Mouse (Mus musculus) neural tube, embryonic 13.5 days (tissue): Measurements from ENCODE around the gene Sugct. TPM values are rescaled to one million over a fixed set of nuclear protein-coding genes. Genes with fewer than 3 reads are reported as not detected.

Source experiments
- ATAC-seq: fragments of 200-750 bp; cut with Nextera tagmentation; 2 replicates; pipeline ENCODE4 v1.8.0; 2017; ENCODE audit warnings: low read depth, mild to moderate bottlenecking, moderate TSS enrichment, moderate library complexity
- H3K27ac ChIP-seq: fragments of 300-500 bp; sonication (generic); replicated peaks from 2 replicates; pipeline ENCODE4 v1.5.1; 2015; ENCODE audit warnings: moderate library complexity, mild to moderate bottlenecking, inconsistent platforms
- H3K27me3 ChIP-seq: fragments of 300-500 bp; sonication (generic); 2 replicates; pipeline ENCODE4 v1.6.1; 2015; ENCODE audit warnings: mild to moderate bottlenecking, inconsistent platforms
- H3K36me3 ChIP-seq: fragments of 300-500 bp; sonication (generic); 2 replicates; pipeline ENCODE4 v1.6.1; 2015; ENCODE audit warnings: mild to moderate bottlenecking, inconsistent platforms
- H3K4me1 ChIP-seq: fragments of 300-500 bp; sonication (generic); replicated peaks from 2 replicates; pipeline ENCODE4 v1.6.1; 2015; ENCODE audit warnings: inconsistent platforms
- H3K4me2 ChIP-seq: fragments of 300-500 bp; sonication (generic); 2 replicates; pipeline ENCODE4 v1.6.1; 2015; ENCODE audit warnings: inconsistent platforms, mild to moderate bottlenecking, moderate library complexity
- H3K4me3 ChIP-seq: fragments of 300-500 bp; sonication (generic); 2 replicates; pipeline ENCODE4 v1.5.1; 2015; ENCODE audit warnings: mild to moderate bottlenecking, inconsistent platforms
- H3K9ac ChIP-seq: fragments of 300-500 bp; sonication (generic); 2 replicates; pipeline ENCODE4 v1.6.1; 2015; ENCODE audit warnings: moderate library complexity, mild to moderate bottlenecking, inconsistent platforms
- H3K9me3 ChIP-seq: fragments of 300-500 bp; sonication (generic); 2 replicates; pipeline ENCODE4 v1.6.1; 2016; ENCODE audit warnings: inconsistent platforms
- WGBS: fragments of 180-500 bp; shearing (Covaris S2); methylation state at CpG from one replicate; pipeline ENCODE4 v1.1.7; 2015; 5-methylcytosine and 5-hydroxymethylcytosine counted together
- polyA plus RNA-seq: library from polyadenylated mRNA; unstranded; fragments of >200 nt; fragmentation: Nextera tagmentation; extraction: Ambion mirVana; gene quantifications from 2 replicates; pipeline ENCODE4 v1.2.1, GENCODE M21; 2015

Sugct gene
- polyA plus RNA-seq, 1 experiment from 2014 or later: 3.2 TPM

GRCm38 (mm10) chr13:16829589-16829988 is 865.8 kb downstream of the Sugct start:
- no peaks in the 10 kb centered on the region for H3K36me3 ChIP-seq
- no peak overlapping the region for H3K27ac ChIP-seq
- ATAC-seq: no peak
- H3K9ac ChIP-seq: no peak overlapping the region
- H3K9me3 ChIP-seq: no peaks in the 10 kb centered on the region
- no peaks in the 10 kb centered on the region for H3K4me1 ChIP-seq
- H3K27me3 ChIP-seq: no peaks in the 10 kb centered on the region
- WGBS: 61% methylated on average over 2 of the region's 2 CpGs
- H3K4me3 ChIP-seq: no peak overlapping the region
- H3K4me2 ChIP-seq: no peak overlapping the region

DNA sequence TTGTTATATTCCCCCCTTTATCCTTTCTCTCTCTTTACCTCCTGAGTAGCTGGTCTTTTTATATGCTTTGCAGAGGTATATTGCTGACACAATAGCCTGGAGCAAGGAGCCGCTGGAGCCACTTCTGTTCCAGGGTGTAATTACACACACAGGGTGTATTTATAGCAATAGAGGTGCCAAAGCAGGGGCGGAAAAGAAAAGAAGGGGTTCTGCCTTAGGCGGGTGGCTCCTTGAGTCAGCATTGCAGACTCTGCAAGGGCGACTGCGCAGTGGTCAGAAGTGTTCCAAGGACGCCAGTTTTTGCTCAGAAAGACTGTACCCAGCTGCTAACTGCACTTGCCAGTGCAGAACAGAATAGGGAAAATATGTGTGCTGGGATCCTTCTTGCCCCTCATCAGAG is 869.7 kb downstream of the Sugct start:
- Histone ChIP-seq H3K4me3 (no peak overlapping the region), H3K27me3 (no peaks in the 10 kb centered on the region), H3K36me3 (no peaks in the 10 kb centered on the region), H3K9ac (no peak overlapping the region), H3K27ac (no peak overlapping the region), H3K9me3 (no peaks in the 10 kb centered on the region), H3K4me2 (no peak overlapping the region), H3K4me1 (no peaks in the 10 kb centered on the region)
- ATAC-seq: no peak
- WGBS: 42% methylated on average over 6 of the region's 6 CpGs

GRCm38 (mm10) chr13:16821785-16822184 is 873.6 kb downstream of the Sugct start:
- H3K4me2 ChIP-seq: no peak overlapping the region
- H3K9ac ChIP-seq: no peak overlapping the region
- no peak for ATAC-seq
- H3K4me1 ChIP-seq: no peaks in the 10 kb centered on the region
- no peaks in the 10 kb centered on the region for H3K9me3 ChIP-seq
- no peak overlapping the region for H3K4me3 ChIP-seq
- H3K27me3 ChIP-seq: no peaks in the 10 kb centered on the region
- H3K36me3 ChIP-seq: no peaks in the 10 kb centered on the region
- H3K27ac ChIP-seq: no peak overlapping the region
- 90% methylated on average over 4 of the region's 4 CpGs for WGBS

GRCm38 (mm10) chr13:16817471-16817870 is 877.9 kb downstream of the Sugct start:
- Histone ChIP-seq H3K9me3 (no peaks in the 10 kb centered on the region), H3K4me1 (no peaks in the 10 kb centered on the region), H3K36me3 (no peaks in the 10 kb centered on the region), H3K27ac (no peak overlapping the region), H3K27me3 (no peaks in the 10 kb centered on the region), H3K9ac (no peak overlapping the region), H3K4me3 (no peak overlapping the region), H3K4me2 (no peak overlapping the region)
- 85% methylated on average over 6 of the region's 6 CpGs for WGBS
- no peak for ATAC-seq

DNA sequence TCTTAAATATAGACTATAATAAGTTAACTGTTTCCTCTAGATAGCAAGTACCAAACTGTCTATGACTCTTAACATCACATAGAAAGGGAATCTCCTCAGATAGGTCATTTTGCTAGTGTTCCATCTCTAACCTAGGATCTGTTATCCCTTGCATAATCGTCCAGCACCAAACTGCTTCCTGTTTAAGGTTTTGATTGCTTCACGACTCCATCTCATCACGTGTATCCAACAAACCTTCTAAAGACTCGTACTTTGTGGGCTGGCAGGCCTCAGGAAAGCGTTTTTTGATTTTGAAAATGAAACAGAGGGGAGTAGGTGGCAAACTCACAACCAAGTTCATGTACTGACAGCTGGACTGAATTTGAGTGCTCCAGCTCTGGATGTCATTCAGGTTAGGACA is 878.6 kb downstream of the Sugct start:
- H3K9me3 ChIP-seq: no peaks in the 10 kb centered on the region
- H3K27ac ChIP-seq: no peak overlapping the region
- no peak for ATAC-seq
- H3K9ac ChIP-seq: no peak overlapping the region
- H3K4me3 ChIP-seq: no peak overlapping the region
- H3K4me1 ChIP-seq: no peaks in the 10 kb centered on the region
- no peaks in the 10 kb centered on the region for H3K27me3 ChIP-seq
- no peak overlapping the region for H3K4me2 ChIP-seq
- 85% methylated on average over 5 of the region's 5 CpGs for WGBS
- H3K36me3 ChIP-seq: no peaks in the 10 kb centered on the region

- Histone ChIP-seq H3K27ac (no peak overlapping the region), H3K36me3 (no peaks in the 10 kb centered on the region), H3K9me3 (no peaks in the 10 kb centered on the region), H3K4me3 (no peak overlapping the region), H3K27me3 (no peaks in the 10 kb centered on the region), H3K4me2 (no peak overlapping the region), H3K4me1 (no peaks in the 10 kb centered on the region), H3K9ac (no peak overlapping the region)
- WGBS: 91% methylated on average over 2 of the region's 2 CpGs
- no peak for ATAC-seq
These were observed 883.1 kb downstream of the Sugct start for GRCm38 (mm10) chr13:16812268-16812667.

Other genes starting within 250 kb of the Sugct start
- gene Mplkip, start 361 bp downstream of the Sugct start, polyA plus RNA-seq: 41.7 and 46.2 TPM in 2 replicates
- gene Cdk13, start 109.5 kb upstream of the Sugct start, polyA plus RNA-seq: 15.1 and 16.6 TPM in 2 replicates
- 203 and 212 TPM in 2 replicates for gene Rala, start 248.7 kb upstream of the Sugct start, polyA plus RNA-seq